Mouse (Mus musculus) frontal cortex, adult (tissue): ENCODE measurements around the gene Prune1.
A peak's percentile ranks its signal among the peaks of the same experiment; 100 is the strongest.

Experiments used
- ATAC-seq: cut with Nextera tagmentation; 2 replicates; pipeline ENCODE4 v1.9.2; 2017; ENCODE audit warnings: mild to moderate bottlenecking, moderate library complexity, mixed read lengths; ENCODE audit not compliant: low TSS enrichment

The Prune1 gene

GRCm38 (mm10) chr3:95306244-95306643 is 24.4 kb upstream of the Prune1 start:
- ATAC-seq = no peak

GRCm38 (mm10) chr3:95301204-95301796 is 19.4 kb upstream of the Prune1 start:
- no peak for ATAC-seq

DNA sequence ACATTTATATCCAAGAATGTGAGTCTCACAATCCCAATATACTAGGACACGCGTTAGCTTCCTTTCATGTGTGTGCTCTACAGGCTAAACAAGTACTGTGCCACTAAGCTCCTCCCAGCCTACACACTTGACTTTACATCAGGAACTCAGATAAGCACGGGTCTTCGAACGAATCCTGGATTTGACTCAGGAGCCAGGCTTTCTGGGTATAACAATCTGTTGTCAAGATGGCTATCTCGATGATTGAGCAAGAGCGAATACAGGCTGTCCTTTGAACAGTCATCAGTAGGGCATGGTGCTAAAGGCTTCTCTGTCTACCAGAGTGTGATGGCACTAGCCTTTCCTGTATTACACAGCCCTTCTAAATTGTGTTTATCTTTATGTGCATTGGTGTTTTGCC is 16.1 kb upstream of the Prune1 start:
- ATAC-seq = no peak

- ATAC-seq = peak; percentile 71
These were observed 14.2 kb upstream of the Prune1 start for GRCm38 (mm10) chr3:95296103-95296469.

DNA sequence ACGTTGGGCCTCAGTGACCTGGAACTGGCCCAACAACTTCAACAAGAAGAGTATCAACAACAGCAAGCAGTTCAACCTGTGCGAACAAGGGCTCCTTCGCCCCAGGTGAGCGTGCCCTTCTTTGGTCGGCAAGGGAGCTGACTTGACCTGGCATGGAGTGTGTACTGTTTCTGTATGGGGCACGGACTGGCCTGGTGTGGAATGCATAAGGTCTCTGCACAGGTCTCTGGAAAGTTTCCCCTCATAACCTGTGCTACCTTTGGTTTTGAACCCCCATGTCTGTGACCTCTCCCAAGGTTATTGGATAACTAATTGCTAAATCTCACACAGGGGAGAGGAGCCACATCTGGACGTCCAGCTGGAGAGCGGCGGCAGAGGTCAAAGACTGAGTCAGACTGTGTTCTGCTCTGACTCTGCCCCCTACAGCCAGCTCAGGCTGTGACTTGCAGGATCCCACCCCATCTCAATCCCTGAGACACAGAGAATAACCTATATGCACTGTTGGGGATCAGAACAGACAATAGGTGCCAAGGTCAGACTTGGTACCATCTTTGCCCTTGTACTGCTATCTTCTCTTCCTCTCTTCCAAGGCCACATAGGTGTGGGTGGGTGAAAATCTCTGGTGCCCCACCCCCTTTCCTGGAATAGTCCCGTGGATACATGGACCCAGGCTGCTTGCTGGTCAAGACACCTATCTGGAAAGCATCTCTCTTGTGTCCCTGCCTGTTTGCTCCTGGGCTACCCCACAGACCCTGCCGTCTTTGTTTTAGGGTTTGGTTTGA is 13.6 kb upstream of the Prune1 start:
- no peak for ATAC-seq

DNA sequence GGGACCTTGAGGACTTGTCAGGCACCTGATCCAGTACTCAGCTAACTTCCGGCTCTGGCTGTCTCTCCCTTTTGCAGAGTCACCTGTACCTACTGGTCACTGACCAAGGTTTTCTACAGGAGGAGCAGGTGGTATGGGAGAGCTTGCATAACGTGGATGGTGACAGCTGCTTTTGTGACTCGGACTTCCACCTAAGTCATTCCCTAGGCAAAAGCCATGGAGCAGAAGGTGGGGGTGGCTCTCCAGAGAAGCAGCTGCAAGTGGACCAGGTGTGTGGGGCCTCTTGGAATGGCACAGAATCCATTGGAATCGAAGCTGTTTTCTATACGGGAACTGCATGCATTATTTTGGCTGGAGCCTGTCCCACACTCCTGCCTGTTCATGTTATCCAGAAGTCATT is 12.8 kb upstream of the Prune1 start:
- no peak for ATAC-seq

GRCm38 (mm10) chr3:95294316-95294715 is 12.4 kb upstream of the Prune1 start:
- no peak for ATAC-seq

DNA sequence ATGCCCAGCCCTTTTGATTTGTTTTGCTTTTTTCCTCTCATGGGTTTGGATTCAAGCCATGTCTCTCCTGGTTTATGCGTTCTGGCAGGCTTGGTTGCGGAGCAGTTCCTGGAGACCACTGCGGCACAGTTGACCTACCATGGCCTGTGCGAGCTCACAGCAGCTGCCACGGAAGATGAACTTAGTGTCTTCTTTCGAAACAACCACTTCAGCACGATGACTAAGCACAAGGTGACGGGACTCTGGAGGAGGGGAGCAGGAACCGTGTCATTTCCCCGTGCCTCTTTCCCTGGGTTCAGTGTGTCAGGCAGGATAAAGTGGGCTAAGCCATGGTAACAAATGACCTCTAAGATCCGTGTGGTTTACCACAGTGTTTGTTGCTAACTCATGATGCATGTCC is 11.7 kb upstream of the Prune1 start:
- no peak for ATAC-seq

DNA sequence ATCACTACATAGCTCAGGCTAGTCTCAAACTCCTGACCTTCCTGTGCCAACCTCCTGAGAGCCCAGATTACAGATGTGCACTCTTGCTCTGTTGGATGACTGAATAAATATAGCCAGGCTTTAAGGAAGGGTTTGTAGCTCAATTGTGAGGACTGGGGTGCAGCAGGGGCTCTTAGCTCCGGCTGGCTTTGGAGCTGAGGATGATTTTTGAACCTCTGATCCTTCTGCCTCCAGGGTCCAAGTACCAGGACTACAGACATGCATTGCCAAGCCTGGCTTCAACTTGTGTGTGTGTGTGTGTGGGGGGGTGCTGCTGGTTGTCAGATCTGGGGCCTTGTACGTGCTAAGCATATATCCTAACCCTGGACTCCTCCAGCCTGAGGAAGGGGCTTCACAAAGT is 11.0 kb upstream of the Prune1 start:
- ATAC-seq = no peak

- no peak for ATAC-seq
These were observed 9.2 kb upstream of the Prune1 start for GRCm38 (mm10) chr3:95291041-95291440.

DNA sequence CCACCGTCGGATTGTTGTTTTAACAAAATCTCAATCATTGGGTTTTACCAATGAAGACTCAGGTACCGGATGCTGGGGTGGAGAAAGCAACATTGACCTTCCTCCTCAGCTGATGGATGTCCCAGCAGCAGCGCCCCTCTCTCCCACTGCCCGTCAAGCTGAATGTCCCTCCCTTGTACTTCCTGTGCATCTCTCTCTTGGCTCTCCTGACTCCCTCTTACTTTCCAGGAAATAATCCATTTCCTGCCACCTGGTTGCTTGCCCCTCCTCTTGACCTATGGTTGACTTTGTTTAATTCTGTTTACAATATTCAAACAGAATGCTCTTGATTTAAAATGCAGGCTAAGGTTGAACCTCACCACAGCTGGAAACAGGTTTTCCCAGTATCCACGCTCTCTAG is 8.3 kb upstream of the Prune1 start:
- no peak for ATAC-seq

- no peak for ATAC-seq
These were observed 7.5 kb upstream of the Prune1 start for GRCm38 (mm10) chr3:95289419-95289818.

DNA sequence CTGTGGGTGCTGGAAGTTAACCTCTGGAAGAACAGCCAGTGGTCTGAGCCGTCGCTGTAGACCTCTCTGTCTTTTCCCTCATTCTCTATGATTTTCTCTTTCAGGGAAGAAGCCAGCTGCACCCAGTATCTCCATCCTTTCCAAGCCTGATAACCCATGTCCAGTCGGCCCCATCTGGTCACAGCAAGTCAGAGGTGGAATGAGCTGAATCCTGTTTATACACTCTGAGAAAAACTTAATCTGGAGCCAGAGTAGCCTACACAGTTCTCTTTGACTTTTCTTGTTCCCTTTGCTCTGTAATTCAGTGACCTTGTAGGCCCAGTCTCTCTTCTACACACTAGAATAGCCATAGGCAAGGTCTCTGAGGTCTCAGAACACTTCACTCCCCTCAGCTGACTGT is 5.7 kb upstream of the Prune1 start:
- no peak for ATAC-seq

- ATAC-seq = no peak
These were observed 4.6 kb upstream of the Prune1 start for GRCm38 (mm10) chr3:95286510-95286909.

DNA sequence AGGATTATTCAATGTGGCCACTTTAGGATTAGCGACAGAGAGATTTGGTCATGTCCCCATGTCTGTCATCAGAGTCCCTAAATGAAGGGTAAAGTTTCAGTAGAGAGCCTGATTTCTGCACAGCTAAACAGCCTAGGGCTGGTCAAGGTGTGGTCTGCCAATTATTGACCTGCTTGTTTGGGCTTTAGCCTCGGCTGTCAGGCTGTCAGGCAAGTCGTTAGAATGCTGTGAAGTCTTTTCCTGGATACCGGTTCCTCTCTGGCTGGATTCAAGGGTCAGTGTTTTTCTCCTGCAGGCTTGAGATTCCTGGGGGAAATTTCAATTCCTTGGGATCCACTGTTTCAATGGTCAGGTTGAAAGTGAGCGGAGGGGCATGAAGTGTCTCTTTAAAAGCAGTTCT is 4.1 kb upstream of the Prune1 start:
- no peak for ATAC-seq

DNA sequence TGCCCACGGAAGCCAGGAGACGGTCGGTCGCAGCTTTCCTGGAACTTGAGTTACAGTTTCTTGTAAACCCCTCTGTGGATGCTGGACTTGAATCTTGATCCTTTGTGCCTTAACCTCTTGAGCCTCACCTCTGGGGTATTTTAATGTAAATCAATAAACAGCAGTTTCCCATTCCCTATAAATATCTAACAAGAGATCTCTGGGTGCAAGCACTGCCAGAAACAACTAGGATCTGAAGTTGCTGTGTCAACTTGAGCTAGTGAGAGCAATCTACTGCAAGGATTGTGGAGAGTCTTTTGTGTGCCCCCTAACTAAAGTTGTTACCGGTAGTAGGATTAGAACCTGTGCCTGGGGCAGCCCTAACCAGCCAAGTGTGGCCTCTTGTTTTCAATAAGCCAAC is 3.5 kb upstream of the Prune1 start:
- ATAC-seq = no peak

DNA sequence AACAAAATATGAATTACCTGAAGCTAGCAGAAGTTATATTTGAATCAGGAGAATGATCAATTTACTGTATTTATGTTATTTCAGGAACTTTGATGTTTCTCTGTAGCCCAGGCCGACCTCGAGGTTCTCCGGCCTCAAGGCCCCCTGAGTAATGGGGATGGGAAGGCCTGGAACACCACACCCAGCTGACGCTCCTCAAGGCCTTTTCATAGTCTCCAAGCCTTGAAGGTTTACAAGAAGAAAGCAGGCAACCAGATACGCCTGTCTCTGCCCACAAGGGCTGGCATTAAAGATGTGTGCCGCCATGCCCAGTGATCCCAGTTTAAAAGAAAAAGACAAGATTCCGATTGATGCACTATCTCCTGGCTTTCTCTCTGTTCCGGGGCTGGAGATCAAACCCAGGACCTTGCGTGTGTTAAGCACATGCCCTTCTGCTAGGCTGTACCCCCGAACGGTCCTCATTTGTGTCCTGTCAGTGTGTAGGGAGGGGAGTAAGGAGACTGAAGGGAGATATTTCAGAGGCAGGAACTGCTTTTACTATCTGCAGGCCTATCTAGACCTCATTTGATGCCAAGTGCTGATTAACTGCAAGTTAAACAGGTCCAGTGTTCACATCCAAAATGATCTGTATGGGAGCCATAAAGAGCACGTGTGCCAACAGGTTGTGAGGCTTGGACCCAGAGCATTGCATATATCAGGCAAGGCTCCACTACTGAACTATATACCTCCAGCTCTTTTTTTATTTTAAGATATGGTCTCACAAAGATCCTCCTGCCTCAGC is 2.8 kb upstream of the Prune1 start:
- ATAC-seq = no peak

GRCm38 (mm10) chr3:95284062-95284461 is 2.2 kb upstream of the Prune1 start:
- ATAC-seq = no peak

- no peak for ATAC-seq
These were observed 1.7 kb upstream of the Prune1 start for GRCm38 (mm10) chr3:95283589-95283941.

- ATAC-seq = peak; percentile 70
These were observed 1.2 kb upstream of the Prune1 start for GRCm38 (mm10) chr3:95282865-95283588.

DNA sequence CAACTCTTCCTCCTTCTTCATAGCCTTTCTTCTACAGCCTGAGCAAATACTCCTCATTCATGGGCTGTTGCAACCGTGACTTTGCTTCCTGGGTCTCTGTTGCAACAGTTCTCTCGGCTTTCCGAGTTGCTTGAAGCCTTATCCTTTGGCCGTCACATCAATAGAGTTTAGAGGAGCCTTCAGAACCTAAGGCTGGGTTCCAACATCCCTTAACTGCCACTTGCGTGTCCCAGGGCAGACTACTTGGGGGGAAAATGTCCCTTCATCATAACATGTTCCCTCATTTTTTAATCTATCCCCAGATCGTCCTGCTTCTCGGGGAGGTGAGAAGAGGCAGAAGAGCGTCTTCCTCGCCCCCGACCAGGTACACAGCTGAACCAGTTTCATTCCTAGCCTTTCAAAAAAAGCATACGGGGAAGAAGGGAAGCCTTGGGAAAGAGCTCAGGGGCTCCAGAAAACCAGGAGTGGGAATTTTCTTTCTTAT is 547 bp upstream of the Prune1 start:
- peak; percentile 4; the same call in 1 of the 2 replicates for ATAC-seq

GRCm38 (mm10) chr3:95280747-95281146 is 1.1 kb downstream of the Prune1 start:
- ATAC-seq = no peak
